Mouse (Mus musculus): ENCODE measurements around the gene Bphl. TPM values are rescaled to one million over a fixed set of nuclear protein-coding genes. Genes with fewer than 3 reads are reported as not detected.
"Not testable (repeated sequence)": the region's sequence is repeated elsewhere in the genome, so short reads cannot be mapped to it uniquely, and the experiment has no call there.

The Bphl gene
- polyA plus RNA-seq, 1 experiment: 51.4 TPM

DNA sequence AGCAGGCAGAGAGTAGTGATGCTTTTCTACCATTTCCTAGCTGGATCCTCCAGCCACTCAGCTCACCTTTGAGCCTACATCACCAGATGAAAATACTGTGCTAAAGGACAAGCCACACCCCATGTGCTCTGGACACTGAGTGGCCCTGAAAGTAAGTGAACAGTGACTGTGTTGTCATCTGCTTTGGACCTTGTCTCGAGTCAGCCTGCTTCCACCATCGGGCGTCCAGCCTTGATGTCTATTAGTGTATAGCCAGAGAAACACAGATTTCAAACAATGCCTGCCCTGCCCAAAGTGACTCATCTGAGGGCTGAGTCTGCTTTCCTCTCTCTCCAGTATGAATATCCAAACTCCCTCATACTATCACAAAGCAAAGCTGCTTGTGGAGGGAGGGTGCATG, 42.4 kb downstream of the Bphl start:
- no peak overlapping the region for H3K4me3 ChIP-seq (ENCODE audit: insufficient read depth, low read length)
- H3K4me1 ChIP-seq (ENCODE audit: control insufficient read depth, insufficient read depth, low read length): peaks cover 1% of the 10 kb centered on the region; the same call in 1 of the 2 replicates
- no peak overlapping the region for H3K27ac ChIP-seq (ENCODE audit: insufficient read depth, low read length)
- TF ChIP-seq CTCF (IDR thresholded peaks at IDR 0.05; ENCODE audit: extremely low read depth, insufficient read depth, low read length): no peak
- no peak for TF ChIP-seq POLR2A (IDR thresholded peaks at IDR 0.05; ENCODE audit: extremely low read depth, insufficient read depth, low read length)

DNA sequence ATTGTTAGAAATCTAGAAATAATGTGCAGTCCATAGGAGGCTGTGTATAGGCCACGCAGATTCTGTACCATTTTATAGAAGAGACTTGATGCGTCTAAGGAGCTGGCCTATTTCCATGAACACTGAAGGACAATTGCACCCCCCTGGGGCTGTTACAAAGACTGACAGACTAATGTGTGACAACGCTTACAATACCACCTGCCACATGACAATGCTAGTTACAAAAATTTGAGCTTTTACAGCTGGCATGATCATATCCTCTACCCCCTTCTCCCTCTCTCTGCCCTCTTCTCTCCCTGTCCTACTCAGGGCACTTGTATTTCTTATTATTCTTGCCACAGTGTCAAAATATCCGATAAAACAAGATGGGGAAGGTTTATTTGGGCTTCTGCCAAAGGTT, 44.5 kb downstream of the Bphl start:
- Histone ChIP-seq H3K4me3 (ENCODE audit: insufficient read depth, low read length) (no peak overlapping the region), H3K27ac (ENCODE audit: insufficient read depth, low read length) (no peak overlapping the region), H3K4me1 (ENCODE audit: control insufficient read depth, insufficient read depth, low read length) (no peaks in the 10 kb centered on the region)
- TF ChIP-seq CTCF (IDR thresholded peaks at IDR 0.05; ENCODE audit: extremely low read depth, insufficient read depth, low read length): no peak
- TF ChIP-seq POLR2A (IDR thresholded peaks at IDR 0.05; ENCODE audit: extremely low read depth, insufficient read depth, low read length): no peak

DNA sequence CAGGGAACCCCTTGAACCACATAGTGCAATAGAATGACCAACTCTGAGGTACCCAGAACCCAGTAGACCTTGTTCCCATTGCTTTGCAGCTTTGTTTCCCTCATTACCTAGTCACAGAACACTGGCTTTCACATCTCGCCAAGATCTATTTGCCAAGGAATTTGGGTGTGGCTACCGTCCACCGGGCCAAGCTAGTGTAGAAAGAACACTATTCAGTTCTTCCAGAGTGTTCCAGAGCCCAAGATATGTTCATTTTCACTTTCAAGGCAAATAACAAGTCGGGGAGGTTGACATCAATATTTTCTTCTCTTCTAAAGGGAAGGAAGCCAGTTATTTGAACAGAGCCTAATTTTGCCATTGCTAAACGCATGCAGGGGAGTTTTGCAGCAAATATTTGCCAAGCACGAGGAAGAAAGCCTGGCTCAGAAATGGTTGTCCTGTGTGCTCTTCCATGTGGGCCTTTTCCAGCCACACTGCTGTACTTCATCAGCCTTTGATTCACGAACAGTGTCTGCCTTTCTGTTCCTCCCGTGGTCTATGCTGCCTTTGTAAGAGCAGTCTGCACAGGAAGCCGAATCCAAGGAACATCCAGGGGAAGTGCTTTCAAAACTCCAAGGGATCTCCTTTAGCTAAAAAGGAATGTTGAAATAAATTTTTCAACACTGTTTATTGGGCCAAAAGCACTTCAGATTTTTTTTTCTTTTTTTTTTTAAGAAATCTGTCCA, 46.8 kb downstream of the Bphl start:
- no peak for TF ChIP-seq CTCF (IDR thresholded peaks at IDR 0.05; ENCODE audit: extremely low read depth, insufficient read depth, low read length)
- no peak for TF ChIP-seq POLR2A (IDR thresholded peaks at IDR 0.05; ENCODE audit: extremely low read depth, insufficient read depth, low read length)
- peak overlapping the region; percentile 72 for H3K27ac ChIP-seq (ENCODE audit: insufficient read depth, low read length)
- H3K4me3 ChIP-seq (ENCODE audit: insufficient read depth, low read length): no peak overlapping the region
- H3K4me1 ChIP-seq (ENCODE audit: control insufficient read depth, insufficient read depth, low read length): peaks cover 3% of the 10 kb centered on the region; the same call in 1 of the 2 replicates

DNA sequence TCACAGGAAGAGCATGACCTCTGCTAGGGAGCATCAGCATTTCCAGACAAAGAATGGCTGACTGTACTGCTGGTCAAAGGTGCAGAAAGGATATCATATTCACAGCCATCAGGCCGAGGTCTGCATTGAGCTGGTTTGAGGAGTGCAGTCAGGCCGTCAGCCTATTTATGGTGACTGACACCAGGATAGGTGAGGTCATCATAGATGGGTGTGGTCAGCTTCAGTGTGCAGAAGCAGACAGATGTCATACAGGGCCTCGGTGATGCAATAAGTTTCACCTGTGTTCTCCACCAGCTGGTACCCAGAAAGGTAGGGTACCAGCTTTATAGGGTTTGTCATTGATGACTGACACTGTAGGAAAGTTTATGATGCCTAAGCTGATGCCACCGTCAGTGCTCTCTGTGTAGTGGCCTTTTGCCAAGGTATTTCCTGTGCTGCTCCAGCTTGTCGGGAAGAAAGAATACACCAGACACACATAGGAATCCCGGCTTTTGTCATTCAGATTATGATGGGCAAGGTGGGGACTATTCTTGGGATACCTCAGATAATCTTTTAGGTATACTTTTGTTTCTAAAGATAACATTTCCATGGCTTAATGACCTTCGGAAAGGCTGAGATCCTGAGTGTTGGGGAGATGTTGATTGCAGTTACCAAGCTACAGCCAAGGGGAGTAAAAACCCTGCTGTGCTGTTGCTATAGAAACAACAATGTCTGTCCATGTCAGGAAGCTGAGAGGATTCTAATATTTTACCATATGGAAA, 49.8 kb downstream of the Bphl start:
- H3K4me1 ChIP-seq (ENCODE audit: control insufficient read depth, insufficient read depth, low read length): peaks cover 3% of the 10 kb centered on the region; the same call in 1 of the 2 replicates
- no peak overlapping the region for H3K27ac ChIP-seq (ENCODE audit: insufficient read depth, low read length)
- TF ChIP-seq POLR2A (IDR thresholded peaks at IDR 0.05; ENCODE audit: extremely low read depth, insufficient read depth, low read length): no peak
- TF ChIP-seq CTCF (IDR thresholded peaks at IDR 0.05; ENCODE audit: extremely low read depth, insufficient read depth, low read length): no peak

DNA sequence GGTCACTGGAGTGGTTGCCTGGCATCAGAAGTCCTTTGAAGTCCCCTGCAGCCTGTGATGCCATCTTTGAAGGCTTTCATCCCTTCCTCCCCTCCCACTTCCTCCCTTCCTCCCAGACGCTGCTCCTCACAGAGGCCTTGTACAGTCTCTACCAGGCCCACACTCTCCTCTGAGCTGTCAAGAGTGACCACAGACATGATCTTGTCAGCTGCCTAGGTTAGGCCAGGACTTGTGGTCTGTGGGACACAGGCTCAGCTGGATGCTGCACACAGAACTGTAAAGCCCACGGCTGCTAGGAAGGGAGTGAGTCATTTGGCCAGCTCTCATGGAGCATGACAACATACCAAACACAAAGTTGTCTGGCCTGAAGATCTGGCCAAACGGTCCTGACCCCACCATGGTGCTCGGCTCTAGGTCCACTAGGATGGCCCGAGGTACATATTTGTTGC, 50.8 kb downstream of the Bphl start:
- not testable (repeated sequence) for H3K4me3 ChIP-seq (ENCODE audit: insufficient read depth, low read length); H3K4me1 ChIP-seq (ENCODE audit: control insufficient read depth, insufficient read depth, low read length); H3K27ac ChIP-seq (ENCODE audit: insufficient read depth, low read length)

More for the DNA sequence above, 49.8 kb downstream of the Bphl start:
- no peak overlapping the region for H3K4me3 ChIP-seq (ENCODE audit: insufficient read depth, low read length)

DNA sequence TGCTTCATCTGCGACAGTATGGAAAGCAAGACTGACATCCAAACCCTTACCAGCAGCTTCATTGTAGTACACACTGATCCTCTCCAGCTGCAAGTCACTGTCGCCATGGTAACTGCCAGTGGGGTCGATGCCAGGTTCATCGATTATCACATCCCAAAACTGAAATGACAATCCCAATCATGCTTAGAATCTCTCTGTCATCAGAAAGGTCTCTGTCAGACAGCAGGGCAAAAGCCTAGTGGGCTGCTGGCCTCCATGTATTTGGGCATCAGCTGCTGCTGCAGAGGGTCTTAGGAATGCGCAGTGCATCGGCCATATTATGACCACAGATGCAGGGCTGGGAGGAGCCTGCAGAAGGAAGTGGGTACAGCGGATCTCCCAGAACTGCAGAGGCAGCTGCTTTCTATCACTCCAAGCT, 51.5 kb downstream of the Bphl start:
- no peak overlapping the region for H3K4me3 ChIP-seq (ENCODE audit: insufficient read depth, low read length)
- TF ChIP-seq POLR2A (IDR thresholded peaks at IDR 0.05; ENCODE audit: extremely low read depth, insufficient read depth, low read length) (no peak), CTCF (IDR thresholded peaks at IDR 0.05; ENCODE audit: extremely low read depth, insufficient read depth, low read length) (no peak)
- H3K4me1 ChIP-seq (ENCODE audit: control insufficient read depth, insufficient read depth, low read length): peaks cover 3% of the 10 kb centered on the region; the same call in 1 of the 2 replicates
- no peak overlapping the region for H3K27ac ChIP-seq (ENCODE audit: insufficient read depth, low read length)

DNA sequence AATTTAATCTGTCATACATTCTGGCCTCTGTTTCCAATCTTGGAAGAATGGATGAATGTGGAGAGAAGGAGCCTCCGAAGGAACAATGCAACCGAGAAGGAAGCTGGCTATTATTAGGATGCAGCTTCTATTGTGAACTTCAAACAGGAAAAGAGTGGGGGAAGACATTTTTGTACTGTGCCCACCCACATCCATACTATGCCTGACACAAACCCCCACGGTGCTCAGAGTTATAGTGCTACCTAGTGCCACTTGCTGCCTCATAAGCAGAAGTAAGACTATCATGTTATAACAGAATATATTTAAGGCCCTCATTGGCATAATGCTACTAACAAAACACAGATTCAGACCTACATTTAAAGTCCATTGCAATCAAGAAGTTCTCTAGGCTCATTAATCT, 52.0 kb downstream of the Bphl start:
- Histone ChIP-seq H3K4me3 (ENCODE audit: insufficient read depth, low read length) (no peak overlapping the region), H3K4me1 (ENCODE audit: control insufficient read depth, insufficient read depth, low read length) (peaks cover 3% of the 10 kb centered on the region; the same call in 1 of the 2 replicates), H3K27ac (ENCODE audit: insufficient read depth, low read length) (no peak overlapping the region)
- TF ChIP-seq CTCF (IDR thresholded peaks at IDR 0.05; ENCODE audit: extremely low read depth, insufficient read depth, low read length) (no peak), POLR2A (IDR thresholded peaks at IDR 0.05; ENCODE audit: extremely low read depth, insufficient read depth, low read length) (no peak)

DNA sequence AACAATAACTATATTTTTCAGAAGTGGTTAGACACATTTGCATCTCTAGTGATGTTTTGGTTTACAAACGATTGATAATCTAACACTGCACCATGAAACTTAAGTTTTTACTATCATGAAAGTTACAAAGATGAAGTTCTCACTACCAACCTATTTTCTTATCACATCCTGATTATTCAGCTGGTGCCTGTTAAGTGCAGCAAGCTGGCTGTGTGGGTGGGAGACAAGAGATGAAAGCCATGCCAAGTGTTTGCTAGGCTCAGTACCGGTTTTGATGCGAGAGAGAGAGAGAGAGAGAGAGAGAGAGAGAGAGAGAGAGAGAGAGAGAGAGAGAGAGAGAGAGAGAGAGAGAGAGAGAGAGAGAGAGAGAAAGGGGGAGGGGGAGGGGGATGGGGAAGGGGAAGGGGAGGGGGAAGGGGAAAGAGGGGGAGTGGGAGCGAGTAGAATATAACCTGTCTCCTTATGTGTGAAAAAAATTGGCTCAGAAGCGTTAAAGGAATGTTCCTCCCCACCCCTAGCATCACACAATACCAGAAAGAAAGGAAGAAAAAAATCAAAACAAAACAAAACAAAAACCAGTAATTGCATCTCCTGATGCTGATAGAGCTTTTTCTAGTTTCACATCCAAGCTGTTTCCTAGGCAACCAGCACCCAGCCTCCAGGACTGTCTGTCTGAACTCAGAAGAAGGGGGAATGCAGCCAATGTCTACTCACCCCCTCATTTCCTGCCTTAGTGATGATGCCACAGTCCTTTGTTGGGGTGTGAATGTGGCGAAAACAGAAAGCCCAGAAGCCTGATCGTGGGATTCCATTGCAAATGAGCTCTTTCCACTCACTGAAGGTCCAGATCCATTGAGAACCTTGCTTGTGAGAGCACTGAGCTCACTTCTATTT, 58.4 kb downstream of the Bphl start:
- H3K27ac ChIP-seq (ENCODE audit: insufficient read depth, low read length): peak overlapping the region; percentile 63
- H3K4me1 ChIP-seq (ENCODE audit: control insufficient read depth, insufficient read depth, low read length): peaks cover 9% of the 10 kb centered on the region
- H3K4me3 ChIP-seq (ENCODE audit: insufficient read depth, low read length): no peak overlapping the region
- TF ChIP-seq POLR2A (IDR thresholded peaks at IDR 0.05; ENCODE audit: extremely low read depth, insufficient read depth, low read length) (no peak), CTCF (IDR thresholded peaks at IDR 0.05; ENCODE audit: extremely low read depth, insufficient read depth, low read length) (no peak)

DNA sequence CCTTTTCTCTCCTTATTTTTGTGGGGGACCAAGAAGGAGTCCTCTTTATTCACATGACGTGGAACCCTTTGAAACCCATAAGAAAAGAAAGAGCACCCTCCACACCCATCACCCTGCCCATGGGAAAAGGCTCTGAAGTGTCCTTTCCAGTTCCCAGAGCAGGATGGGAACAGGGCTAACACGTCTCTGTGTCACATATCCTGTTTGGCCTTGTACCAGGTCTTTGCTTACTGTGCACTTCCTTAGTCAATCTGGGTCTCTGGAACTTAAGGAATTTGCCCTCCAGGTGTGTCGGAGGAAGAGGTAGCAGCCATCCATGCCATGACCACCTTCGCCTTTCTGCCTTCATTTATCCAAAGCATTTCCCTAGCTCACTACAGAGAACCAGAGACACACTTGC, 59.1 kb downstream of the Bphl start:
- no peak overlapping the region for H3K4me3 ChIP-seq (ENCODE audit: insufficient read depth, low read length)
- H3K27ac ChIP-seq (ENCODE audit: insufficient read depth, low read length): peak overlapping the region; percentile 63
- H3K4me1 ChIP-seq (ENCODE audit: control insufficient read depth, insufficient read depth, low read length): peaks cover 9% of the 10 kb centered on the region
- TF ChIP-seq POLR2A (IDR thresholded peaks at IDR 0.05; ENCODE audit: extremely low read depth, insufficient read depth, low read length) (no peak), CTCF (IDR thresholded peaks at IDR 0.05; ENCODE audit: extremely low read depth, insufficient read depth, low read length) (no peak)

All from cortical plate, adult 2 months (tissue).